Mouse (Mus musculus): Measurements from ENCODE around the gene Asns. TPM values are rescaled to one million over a fixed set of nuclear protein-coding genes. Genes with fewer than 3 reads are reported as not detected.
A peak's percentile ranks its signal among the peaks of the same experiment; 100 is the strongest.
"Not testable (repeated sequence)": the region's sequence is repeated elsewhere in the genome, so short reads cannot be mapped to it uniquely, and the experiment has no call there.

Gene Asns
- total RNA-seq, 2 experiments from 2014 or later: 102 to 103 TPM

DNA sequence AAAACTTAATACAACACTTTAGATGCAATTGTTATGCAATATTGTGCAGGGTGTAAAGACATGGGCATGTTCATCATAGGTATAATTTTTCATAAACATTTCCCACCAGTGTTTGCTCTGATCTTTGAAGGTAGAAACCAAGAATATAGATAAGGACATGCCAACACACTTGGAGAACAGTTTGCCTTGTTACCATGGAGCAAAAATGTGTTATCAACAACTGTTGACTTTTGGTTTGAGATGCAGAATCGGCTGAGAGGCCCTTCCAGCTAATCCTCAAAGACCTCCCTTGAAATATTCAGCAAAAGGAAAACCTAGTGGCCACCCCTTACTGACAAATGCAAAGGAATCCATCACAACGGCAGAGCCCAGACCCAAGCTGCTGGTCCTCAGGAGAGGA is 7.0 kb downstream of the Asns start:
- DNase-seq (ENCODE audit: low spot score in 2 of 2): no peak

DNA sequence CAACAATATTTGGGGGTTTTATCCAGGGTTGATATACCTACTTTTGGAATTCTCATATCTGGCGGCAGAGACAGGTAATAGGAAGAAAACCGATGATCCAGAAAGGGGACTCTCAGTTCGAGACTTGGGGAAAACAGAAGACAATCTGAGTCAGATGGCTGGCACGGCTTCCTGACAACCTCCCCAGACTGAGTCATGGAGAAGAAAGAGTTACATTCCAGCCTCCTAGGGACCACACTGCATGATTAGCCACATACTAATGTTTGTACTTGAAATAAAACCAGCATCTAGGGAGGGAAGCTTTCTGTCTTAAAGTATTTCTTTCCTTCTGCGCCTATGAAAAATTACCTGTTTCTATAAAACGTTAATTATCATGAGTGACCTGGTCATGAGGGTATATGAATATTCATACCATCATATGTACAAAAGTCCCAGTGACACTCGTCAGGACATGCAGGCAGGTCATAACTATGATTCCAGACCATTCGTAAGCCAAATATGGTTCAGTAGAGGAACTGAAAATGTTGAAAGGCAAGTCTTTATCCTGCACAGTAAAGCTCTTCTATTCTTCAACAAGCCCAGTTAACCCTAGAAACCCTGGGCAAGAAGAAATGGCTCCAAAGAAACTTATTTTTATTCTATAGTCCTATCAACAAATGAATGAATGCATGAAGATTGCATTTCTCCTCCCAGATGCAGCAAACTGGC is 16.7 kb downstream of the Asns start:
- no peak for DNase-seq (ENCODE audit: low spot score in 2 of 2)

DNA sequence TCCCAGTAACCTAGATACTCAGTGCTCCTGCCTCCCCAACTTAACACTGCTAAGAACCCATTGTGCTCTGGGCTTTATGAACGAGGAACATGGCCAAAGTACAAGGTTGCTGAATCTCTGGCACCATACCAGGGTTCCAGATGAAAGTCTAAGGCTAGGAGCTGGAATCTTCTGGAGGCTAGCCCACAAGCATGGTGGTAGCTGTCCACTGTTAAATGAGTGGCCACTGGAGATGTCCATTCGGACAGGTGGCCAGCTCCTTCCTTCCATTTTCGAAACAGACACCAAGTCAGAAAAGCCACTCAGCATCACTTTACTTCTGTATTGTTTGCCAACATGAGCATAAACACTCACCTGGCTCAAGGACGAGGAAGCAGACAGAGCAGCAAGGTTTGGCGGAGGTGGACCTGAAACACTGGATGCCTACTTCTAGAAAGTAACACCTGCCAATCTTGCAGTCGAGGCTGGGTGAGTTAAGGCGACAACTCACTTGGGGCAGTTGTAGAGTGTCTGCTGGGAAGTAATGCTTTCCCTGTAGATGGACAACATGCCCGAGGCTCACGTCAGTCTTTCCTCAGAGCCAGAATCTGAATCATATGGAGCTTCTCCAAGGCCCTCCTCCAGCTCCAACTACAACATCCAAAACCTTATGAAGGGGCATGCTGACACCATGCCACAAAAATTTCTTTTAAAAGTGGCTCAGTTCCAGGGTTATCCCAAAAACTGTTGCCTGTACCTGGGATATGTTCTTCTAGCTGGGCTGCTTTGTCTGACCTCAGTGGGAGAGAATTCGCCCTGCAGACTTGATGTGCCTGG is 20.4 kb downstream of the Asns start:
- DNase-seq (ENCODE audit: low spot score in 2 of 2): no peak

DNA sequence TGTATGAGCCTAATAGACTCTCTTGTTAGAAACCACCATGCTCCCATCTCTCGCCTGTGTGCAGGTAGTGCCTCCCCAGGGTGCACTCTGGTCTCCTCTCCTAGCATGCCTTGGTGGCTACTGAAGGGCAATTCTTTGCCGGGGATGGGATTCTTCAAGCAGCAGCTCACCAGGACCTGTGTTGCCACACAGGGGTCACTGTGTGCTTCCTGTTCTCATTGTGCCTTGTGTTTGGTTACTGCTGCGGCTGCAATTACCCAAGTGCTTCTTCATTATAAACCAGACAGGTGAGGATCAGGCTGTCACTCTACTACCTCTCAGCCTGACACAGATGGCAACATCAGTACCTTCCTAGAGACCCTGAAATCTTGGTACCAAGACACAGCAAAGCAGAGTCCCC is 21.6 kb downstream of the Asns start:
- DNase-seq (ENCODE audit: low spot score in 2 of 2): no peak

DNA sequence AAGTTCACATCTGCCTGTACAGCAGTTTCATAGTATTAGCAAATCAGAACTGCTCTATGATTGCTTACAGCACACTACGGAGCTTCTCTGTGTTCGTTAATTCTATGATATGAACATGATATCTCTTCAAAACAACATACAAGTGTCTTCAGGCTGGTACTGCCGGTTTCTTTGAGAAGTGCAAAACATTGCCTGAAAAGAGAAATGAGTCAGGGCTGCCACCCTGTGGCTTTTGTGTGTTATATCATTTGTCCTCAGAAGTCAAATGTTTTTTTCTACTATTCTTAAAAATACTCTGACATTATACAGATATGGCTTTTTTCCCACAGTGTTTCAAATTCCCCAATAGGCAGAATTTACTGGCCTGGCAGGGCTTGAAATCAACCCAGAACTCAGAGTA is 22.5 kb downstream of the Asns start:
- DNase-seq (ENCODE audit: low spot score in 2 of 2): peak in 1 of 2 experiments; percentile 23

DNA sequence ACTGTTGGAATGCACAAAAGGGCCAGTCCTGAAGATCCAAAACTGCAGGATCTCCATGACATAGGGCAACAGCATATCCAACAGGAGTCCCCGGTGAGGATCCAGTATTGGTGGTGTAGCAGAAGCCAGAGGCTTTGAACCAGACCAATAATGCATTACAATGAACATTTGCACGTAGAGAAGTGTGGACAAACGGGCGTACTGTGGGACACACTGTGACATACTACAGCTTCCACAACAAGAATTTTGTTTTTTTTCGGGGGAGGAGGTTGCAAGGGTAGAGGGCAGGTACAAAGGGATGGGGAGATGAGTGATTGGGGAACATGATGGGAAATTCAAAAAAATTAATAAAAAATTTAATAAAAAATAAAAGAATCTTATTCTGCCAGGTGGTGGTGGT is 23.3 kb downstream of the Asns start:
- no peak for DNase-seq (ENCODE audit: low spot score in 2 of 2)

DNA sequence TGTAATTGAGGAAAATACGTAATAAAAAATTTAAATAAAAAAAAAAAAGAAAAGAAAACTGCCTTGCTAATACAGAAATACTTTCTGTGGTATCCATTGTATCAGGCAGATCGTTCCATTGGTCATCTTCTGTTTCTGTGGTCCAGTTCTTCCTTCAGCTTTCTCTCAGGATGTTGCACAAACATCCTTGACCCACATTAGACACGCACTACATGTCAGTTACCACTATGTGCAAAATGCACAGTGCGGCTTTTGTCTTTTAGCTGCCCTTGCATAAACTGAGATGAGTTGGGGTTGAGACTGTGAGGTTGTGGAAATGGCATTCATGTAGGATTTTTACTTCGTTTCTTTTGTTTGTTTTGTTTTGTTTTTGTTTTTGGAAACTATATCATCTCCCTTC is 24.7 kb downstream of the Asns start:
- no peak for DNase-seq (ENCODE audit: low spot score in 2 of 2)

DNA sequence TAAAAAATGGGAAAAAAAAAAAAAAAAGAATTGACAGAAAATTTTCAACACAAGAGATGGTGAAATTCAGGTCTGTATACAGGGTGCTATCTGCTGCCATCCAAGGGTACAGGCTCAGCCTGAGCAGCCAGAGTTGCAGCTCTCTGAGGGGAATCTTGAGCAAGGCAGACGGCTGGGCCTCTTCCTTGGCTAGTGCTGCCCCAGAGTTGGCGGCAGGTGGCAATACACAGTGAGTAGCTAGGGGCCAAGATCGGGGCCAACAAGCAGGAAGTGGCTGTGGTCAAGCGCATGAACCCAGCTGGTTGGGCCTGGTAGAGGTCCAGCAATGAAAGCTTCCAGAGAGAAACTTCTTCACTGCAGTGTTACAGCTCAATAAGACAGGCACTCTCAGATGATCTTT is 27.2 kb downstream of the Asns start:
- DNase-seq (ENCODE audit: low spot score in 2 of 2): not testable (repeated sequence)

DNA sequence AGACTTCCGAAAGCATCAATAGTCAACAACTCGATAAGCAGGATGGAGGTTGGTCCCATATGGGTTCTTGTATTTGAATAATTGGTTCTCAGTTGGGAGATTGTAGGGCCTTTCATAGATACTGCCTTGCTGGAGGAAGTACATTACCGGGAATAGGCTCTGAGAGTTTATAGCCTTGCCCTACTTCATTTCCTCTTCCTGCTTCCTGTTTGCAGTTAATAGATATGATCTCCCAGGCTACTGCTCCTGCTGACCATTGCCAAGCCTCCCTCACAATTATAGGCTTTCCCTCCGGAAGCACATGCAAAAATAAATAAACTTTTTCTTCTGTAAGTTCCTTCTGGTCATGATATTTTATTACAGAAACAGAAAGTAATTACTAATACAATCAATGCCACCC is 31.6 kb downstream of the Asns start:
- no peak for DNase-seq (ENCODE audit: low spot score in 2 of 2)

DNA sequence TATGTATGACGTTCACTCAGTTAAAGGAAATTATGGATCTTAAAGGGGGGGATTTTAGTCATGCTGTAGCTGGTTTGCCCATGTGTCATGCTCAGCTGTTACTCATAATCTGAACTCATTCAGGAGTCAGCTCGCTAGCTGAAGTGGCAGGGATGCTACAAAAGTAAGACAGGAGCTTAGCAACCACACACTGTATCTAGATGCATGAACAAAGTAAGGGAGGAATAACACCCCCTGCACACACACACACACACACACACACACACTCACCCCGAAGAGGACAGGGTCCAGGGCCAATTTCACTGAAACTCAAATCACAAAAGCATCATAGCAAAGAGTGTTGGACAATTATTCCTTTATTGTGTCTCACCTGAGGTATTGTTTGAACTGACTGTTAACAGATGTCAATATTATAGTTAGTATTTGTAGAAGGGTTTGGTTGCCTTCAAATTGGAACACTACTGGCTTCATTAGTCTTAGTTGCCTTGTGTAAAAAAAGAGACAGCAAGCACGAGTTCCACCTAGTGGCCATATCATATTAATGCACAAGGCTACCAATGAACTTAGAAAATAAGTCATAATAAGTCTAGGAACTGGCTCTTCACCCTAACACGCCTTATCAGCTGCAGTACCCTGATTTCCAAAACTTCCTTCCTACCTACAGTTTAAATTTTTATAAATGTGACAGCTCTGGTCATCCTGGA is 32.5 kb downstream of the Asns start:
- DNase-seq (ENCODE audit: low spot score in 2 of 2): peak in 1 of 2 experiments; percentile 44

DNA sequence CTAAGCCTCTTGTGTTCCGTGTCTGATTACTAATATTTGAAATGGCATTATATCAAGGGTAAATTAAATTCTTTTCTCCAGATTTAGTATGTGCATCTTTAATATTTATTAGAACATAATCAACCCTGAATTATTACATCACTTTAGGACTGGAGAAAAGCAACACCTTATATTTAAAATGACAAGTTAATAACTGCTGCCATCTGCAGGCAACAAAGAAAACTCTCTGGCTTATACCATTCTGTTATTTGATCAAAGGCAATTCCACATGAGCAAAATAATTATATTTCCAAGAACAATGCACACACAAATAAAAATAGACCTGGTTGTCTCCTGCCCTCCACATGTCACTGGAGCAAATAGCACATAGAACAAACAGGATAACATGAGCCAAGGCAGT is 36.5 kb downstream of the Asns start:
- DNase-seq (ENCODE audit: low spot score in 2 of 2): no peak

DNA sequence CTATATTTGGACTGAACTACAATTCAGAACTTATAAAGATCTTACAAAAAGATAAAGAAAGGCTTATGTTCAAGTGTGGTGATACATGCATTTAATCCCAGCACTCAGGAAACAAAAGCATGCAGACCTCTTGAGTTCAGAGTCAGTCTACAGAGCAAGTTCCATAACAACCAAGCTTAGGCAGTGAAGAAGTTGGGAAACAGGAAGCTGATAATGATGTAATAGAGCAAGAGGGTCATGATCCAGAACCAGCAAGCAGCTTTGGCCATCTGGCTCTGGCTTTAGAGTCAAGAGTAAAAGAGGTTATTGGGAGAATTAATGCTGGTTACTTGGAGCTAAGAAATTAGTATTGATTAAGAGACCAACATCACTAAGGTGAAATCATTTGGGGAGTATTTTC is 44.6 kb downstream of the Asns start:
- no peak for DNase-seq (ENCODE audit: low spot score in 2 of 2)

Other genes starting within 250 kb of the Asns start
- 1 to 10 TPM; 8.6 to 9.3 TPM for gene Tac1, start 138.4 kb downstream of the Asns start, total RNA-seq (2021)
- 1 to 10 TPM; 8.9 to 9.3 TPM for gene C1galt1, start 151.6 kb upstream of the Asns start, total RNA-seq (2021)